Mouse (Mus musculus) urinary bladder, adult 2 months (tissue): ENCODE measurements at regions not wholly inside any gene's neighbourhood (a gene's known extent, or its start where the extent isn't known, plus 50 kb on each side); places are given as distances from the start of the nearest gene placed in this dataset.
"Not testable (repeated sequence)": the region's sequence is repeated elsewhere in the genome, so short reads cannot be mapped to it uniquely, and the experiment has no call there.

Source experiments
- DNase-seq: peaks from one replicate; pipeline ENCODE4 v3.0.0; 2022; ENCODE audit warnings: low spot score

DNA sequence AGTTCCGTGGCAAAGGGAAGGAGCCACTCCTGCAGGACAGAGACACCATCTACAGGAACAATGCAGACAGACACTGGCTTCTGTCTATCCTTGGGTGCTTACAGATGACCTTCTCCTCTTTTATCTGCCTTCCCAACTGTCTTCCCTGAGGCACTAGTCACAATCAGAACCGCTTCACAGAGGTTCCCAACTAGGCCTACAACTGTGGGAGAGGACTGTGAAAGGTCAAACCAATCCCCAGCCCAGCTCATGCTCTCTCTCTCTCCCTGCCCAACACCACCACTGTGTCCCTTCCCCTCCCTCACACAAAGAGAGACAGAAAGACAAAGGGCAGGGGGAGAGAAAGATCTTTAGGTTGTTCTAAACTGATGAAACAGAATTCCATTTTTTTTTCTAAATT, 61.3 kb downstream of the Tmem17 start:
- DNase-seq: no peak

DNA sequence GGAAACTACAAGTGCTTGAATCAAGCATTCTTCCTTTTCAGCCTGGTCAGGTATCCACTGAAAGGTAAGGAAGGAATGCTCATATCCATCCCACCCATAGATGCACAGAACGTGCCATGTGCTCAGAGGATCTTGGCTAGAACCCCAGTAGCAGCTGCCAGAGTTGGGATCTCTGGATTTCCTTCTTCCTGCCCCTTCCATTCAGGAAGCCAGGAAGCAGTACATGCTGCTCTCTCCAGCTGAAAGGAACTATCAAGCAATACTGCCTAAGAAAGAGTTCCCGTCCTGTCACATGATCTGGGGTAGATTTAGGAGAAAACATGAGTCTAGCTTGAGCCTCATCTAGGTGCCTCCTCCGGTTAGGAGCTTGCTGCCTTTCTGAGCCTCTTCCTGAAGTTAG, 61.9 kb downstream of the Tmem17 start:
- DNase-seq: no peak

DNA sequence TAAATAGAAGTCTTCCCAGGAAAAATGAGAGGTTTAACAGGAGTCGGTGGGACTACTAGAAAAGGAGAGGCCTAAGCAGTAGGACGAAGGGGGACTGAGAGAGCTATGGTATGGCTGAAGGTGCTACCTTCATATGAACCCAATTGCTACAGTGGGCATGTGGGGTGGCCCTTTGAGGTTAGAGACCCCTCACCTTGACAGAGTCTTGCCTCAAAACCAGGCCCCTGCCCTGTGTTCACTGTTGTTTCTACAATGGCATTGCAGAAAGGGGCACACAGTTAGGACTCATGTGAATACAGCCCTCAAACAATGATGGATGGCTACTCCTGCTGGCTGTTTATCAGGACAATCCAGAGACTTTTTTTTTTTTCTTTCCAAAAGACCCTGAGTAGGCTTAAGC, 62.6 kb downstream of the Tmem17 start:
- no peak for DNase-seq

GRCm38 (mm10) chr11:22584100-22584487, 72.2 kb downstream of the Tmem17 start:
- DNase-seq: no peak

GRCm38 (mm10) chr11:22584488-22585158, 72.7 kb downstream of the Tmem17 start:
- no peak for DNase-seq

DNA sequence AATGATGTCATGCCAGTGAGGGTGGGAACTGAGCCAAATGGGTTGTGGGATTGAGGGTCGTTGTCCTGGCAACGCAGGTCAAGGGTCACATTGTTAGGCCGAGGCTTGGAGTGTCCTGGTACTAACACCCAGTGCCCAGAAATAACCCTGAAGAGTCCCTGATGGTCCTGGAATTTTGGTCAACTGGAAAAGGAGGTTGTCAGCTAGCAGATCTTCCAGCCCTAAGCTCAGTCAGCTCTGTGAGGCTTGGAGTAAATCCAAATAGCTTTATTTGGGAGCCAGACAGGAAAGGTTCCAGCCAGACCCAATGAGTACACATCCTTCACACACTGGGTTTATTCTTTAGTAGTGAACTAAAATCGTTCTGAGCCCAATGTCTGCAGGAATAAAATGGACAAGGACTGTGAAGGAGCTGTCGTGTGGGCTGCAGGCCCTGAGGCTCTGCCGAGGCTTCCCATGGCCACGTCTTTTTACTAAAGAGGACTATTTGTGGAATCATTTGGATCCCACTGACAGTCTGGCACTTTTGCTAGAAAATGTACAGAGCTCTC, 75.9 kb downstream of the Tmem17 start:
- DNase-seq: no peak

DNA sequence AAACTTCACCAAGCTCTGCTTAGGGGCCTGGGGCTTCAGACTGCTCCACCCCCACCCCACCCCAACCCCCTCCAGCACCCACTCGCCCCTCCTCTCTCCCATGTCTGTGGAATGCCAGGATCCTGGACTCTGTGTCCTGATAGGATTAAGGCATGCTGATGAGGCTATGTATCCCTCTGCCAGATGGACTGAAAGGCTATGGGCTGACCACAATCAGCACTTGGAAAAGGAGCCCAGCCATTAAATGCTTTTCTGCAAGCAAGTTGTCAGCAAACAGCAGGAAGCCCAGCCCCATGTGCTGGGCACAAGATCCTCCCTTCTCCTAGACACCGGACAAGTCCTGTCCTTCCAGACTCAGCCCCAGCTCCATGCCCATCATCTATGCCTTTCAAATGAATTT, 76.7 kb downstream of the Tmem17 start:
- DNase-seq: no peak

- no peak for DNase-seq
Measured at GRCm38 (mm10) chr11:22589901-22590300, 78.0 kb downstream of the Tmem17 start.

GRCm38 (mm10) chr11:22591050-22591449, 79.2 kb downstream of the Tmem17 start:
- not testable (repeated sequence) for DNase-seq

DNA sequence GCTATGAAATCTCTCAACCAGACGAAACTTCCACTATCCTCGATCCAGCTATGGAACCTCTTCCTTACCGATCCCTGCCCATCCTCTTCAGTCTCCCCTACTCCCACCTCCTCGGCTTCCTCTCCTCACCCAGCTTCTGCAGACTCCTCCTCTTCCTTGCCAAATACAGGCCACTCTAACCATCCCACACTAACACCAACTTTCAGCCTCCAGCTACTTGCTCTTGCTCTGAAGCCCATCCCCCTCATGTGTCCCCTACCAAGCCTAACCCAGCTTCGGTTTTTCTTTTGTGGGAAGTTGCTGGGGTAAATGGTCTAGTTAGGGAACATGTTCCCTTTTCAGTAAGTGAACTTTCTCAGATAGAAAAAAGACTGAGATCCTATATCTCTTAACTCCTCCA, 80.8 kb downstream of the Tmem17 start:
- no peak for DNase-seq

DNA sequence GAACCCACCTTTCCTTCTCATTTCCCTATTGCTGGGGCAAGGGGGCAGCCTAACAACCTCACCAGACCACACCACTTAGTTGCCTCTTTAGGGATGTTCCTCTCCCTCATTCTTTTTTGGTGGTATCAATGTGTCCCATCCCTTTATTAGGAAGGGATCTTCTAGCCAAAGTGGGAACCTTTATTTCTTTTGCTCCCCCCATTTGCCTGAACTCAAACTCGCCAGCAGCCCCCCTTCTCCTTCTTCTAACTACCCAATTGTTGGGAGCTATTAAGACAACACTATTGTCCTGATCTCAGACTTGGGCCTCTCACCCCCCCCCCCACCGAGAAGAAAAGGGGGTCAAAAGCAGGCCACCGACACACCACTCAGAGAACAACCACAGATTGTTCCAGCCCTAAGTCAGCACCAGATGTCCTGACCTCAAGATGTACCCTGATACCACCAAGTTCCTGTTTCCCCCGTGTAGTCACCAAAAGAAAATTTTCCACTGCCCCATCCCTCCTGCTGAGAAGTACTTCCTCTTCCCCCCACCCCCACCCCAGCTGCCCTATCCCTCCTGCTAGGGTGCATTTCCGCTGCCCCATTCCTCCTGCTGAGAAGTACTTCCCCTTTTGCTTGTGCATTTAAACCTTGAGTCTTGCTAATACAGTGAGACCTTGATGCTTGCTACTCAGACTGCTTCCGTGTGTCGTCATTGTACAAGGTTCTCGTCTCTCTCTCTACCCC, 84.4 kb downstream of the Tmem17 start:
- DNase-seq: no peak

DNA sequence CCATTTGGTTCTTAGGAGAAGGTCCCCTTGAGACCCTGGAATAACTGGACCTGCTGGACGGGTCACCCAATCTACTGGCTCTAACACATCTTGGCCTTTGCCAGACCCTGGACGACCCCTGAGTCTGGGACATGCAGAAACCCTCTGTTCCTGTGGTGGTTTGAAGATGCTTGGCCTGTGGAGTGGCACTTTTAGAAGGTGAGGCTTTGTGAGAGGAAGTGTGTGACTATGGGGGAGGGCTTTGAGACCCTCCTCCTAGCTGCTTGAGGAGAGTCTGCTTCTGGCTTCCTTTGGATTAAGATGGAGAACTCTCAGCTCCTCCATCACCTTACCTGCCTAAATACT, 84.9 kb downstream of the Tmem17 start:
- DNase-seq: no peak

DNA sequence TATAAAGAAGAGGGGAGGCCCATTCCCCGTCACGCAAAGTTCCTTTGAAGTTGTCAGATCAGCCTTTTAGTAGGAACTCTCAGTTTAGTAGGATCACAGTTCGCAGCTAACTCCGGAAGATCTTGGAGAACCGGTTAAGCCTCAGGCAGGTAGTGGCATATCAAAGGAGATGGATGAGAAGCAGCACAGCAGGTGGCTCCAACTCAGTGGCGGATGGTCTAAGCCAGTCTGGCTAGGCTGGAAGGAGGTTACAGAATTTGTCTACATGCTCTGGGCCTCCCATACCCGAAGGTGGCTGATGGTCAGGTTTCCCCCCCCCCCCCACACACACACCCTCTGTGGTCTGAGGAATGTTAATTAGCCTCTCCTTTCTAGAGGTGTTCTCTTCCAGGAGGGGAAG, 88.5 kb downstream of the Tmem17 start:
- DNase-seq: no peak

GRCm38 (mm10) chr11:22601977-22602376, 90.1 kb downstream of the Tmem17 start:
- no peak for DNase-seq

DNA sequence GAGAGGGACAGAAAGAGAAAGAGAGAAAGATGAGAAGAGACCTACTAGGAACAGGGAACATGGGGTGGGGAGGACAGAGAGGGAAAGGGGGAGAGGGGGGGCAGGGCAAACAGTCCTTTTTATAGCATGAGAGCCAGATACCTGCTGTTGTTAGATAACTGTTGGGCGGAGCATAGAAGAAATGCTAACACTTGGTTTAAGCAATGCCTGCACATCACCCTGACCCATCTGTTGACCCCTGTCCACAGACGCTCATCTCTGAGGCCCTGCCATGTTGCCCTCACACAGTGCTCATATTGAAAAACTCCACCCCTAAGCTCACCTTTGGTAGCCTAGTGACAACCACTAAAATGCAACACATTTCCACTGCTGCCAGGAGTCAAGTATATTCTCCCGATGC, 90.7 kb downstream of the Tmem17 start:
- DNase-seq: no peak

- no peak for DNase-seq
Measured at GRCm38 (mm10) chr11:22603397-22603796, 91.5 kb downstream of the Tmem17 start.

GRCm38 (mm10) chr11:22606380-22606779, 94.5 kb downstream of the Tmem17 start:
- no peak for DNase-seq

DNA sequence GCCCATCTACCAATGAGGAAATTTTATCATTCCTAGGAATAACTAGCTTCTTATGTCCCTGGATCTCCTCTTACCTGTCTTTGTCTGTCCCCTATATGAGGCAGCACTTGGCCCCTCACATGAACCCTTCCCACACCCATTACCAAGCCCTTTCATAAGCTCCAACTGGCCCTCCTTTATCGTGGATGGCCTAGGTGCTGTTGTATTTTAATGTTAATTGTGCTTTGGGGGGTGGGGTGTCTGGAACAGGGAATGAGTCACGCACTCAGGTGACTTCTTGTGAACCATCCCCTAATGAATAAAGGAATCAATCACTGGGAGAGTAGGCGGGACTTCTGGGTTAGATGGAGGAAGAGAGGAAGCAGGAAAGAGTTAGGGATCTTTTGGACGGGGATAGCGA, 95.8 kb downstream of the Tmem17 start:
- DNase-seq: no peak

DNA sequence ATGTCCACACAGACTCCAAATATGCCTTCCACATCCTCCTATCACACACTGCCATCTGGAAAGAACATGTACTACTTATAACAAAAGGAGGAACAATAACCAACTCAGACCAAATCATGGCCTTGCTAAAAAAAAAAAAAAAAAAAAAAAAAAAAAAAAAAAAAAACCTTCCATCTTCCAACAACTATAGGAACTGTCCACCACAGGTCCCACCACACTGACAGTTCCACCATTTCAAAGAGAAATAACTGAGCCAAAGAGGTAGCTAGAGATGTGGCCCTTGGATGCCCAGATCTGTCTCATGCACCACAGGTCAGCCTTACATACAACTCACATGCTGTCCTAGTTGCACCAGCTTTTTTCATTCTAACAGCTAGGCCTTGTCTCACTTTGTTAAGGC, 97.1 kb downstream of the Tmem17 start:
- DNase-seq: no peak

GRCm38 (mm10) chr11:22610433-22611101, 98.7 kb downstream of the Tmem17 start:
- no peak for DNase-seq

- no peak for DNase-seq
Measured at GRCm38 (mm10) chr11:22611102-22611869, 99.4 kb downstream of the Tmem17 start.

- DNase-seq: no peak
Measured at GRCm38 (mm10) chr11:22613500-22613899, 101.6 kb downstream of the Tmem17 start.
